Mouse (Mus musculus) heart, adult 2 months (tissue): ENCODE results near the gene Acer1. TPM values are rescaled to one million over a fixed set of nuclear protein-coding genes. Genes with fewer than 3 reads are reported as not detected.
A peak's percentile ranks its signal among the peaks of the same experiment; 100 is the strongest.

Experiments
- DNase-seq, 2 experiments: peaks; one replicate each; pipeline ENCODE4 v3.0.0; 2021
- H3K27ac ChIP-seq: fragments of 200-600 bp; 2 replicates; pipeline ENCODE4 v1.8.1; 2022
- H3K27me3 ChIP-seq: fragments of 200-500 bp; 2 replicates; pipeline ENCODE4 v1.6.1; 2012; ENCODE audit warnings: mild to moderate bottlenecking, low read length, inconsistent platforms, mixed read lengths; ENCODE audit not compliant: control insufficient read depth, insufficient read depth
- H3K36me3 ChIP-seq: fragments of 200-500 bp; 2 replicates; pipeline ENCODE4 v1.6.1; 2012; ENCODE audit warnings: low read length, inconsistent platforms; ENCODE audit not compliant: control insufficient read depth, insufficient read depth
- H3K4me1 ChIP-seq: fragments of 200-500 bp; 2 replicates; pipeline ENCODE4 v1.6.1; 2011; ENCODE audit warnings: low read length; ENCODE audit not compliant: control insufficient read depth, insufficient read depth
- H3K4me3 ChIP-seq: fragments of 200-600 bp; 2 replicates; pipeline ENCODE4 v1.8.1; 2022
- H3K79me2 ChIP-seq: fragments of 200-500 bp; replicated peaks from 2 replicates; pipeline ENCODE4 v1.6.1; 2012; ENCODE audit warnings: mild to moderate bottlenecking, inconsistent platforms, low read length, moderate library complexity, mixed read lengths; ENCODE audit not compliant: control insufficient read depth, insufficient read depth
- H3K9ac ChIP-seq: fragments of 200-500 bp; 2 replicates; pipeline ENCODE4 v1.6.1; 2012; ENCODE audit warnings: low read depth, mild to moderate bottlenecking, control low read depth, inconsistent platforms, low read length, mixed read lengths
- CTCF ChIP-seq: fragments of 200-600 bp; IDR thresholded peaks from 2 replicates; pipeline ENCODE4 v1.8.1; 2022; ENCODE audit warnings: antibody characterized with exemption, mild to moderate bottlenecking, moderate library complexity
- EP300 ChIP-seq: fragments of 200-500 bp; IDR thresholded peaks from 2 replicates; pipeline ENCODE4 v1.6.1; 2011; ENCODE audit warnings: low read depth, low read length, control low read depth; ENCODE audit not compliant: insufficient read depth
- POLR2A ChIP-seq: fragments of 200-500 bp; IDR thresholded peaks from 2 replicates; pipeline ENCODE4 v1.6.1; 2011; ENCODE audit warnings: mild to moderate bottlenecking, low read depth, low read length, control low read depth; ENCODE audit not compliant: insufficient read depth
- WGBS: fragments of 180-500 bp; shearing (Covaris S2); methylation state at CpG from one replicate; pipeline ENCODE4 v1.1.7; 2018; 5-methylcytosine and 5-hydroxymethylcytosine counted together
- intact Hi-C: fragments of 180-260 bp; cut with DNase I; formaldehyde crosslinking; loops from one replicate; pipeline ENCODE4 v1.15.1; 2025
- long read RNA-seq: library from polyadenylated mRNA; stranded (forward); transcript quantifications from one replicate; pipeline ENCODE4 v2.0.0, GENCODE M21; 2021
- polyA plus RNA-seq: library from polyadenylated mRNA; depleted of rRNA; stranded (reverse); fragments of >200 nt; gene quantifications from 2 replicates; pipeline ENCODE4 v1.2.3, GENCODE M21; 2012; rRNA removed
- total RNA-seq, 2 experiments: library from RNA; stranded (reverse); gene quantifications; 2 replicates each; pipeline ENCODE4 v1.2.3; 2021

Gene Acer1
- total RNA-seq: not detected
- not detected in 2 replicates for polyA plus RNA-seq
- long read RNA-seq: 0 reads

GRCm38 (mm10) chr17:56982013-56982412, at the start of gene Acer1:
TSS of gene Acer1 (minus strand) at chr17:56982126.
- 72% methylated on average over 5 of the region's 5 CpGs for WGBS
- no peaks in the 10 kb centered on the region for H3K4me1 ChIP-seq
- DNase-seq: peak in 1 of 2 experiments; percentile 14
- no peak within 1 kb of the TSS for H3K4me3 ChIP-seq
- intact Hi-C loops: no loop called here
- H3K27me3 ChIP-seq: no peaks in the 10 kb centered on the region
- no peak within 1 kb of the TSS for H3K27ac ChIP-seq
- H3K9ac ChIP-seq: no peak within 1 kb of the TSS
- no peaks in the 10 kb centered on the region for H3K79me2 ChIP-seq
- TF ChIP-seq EP300: no peak
- TF ChIP-seq POLR2A: no peak
- TF ChIP-seq CTCF: no peak
- no peaks in the 10 kb centered on the region for H3K36me3 ChIP-seq

GRCm38 (mm10) chr17:57030931-57031660, 49.2 kb upstream of the Acer1 start, which contains the start of gene Khsrp:
TSS of gene Khsrp (minus strand) at chr17:57031522.
- DNase-seq: no peak
- Histone ChIP-seq H3K27me3 (no peaks in the 10 kb centered on the region), H3K9ac (peak within 1 kb of the TSS; percentile 90), H3K4me3 (peak within 1 kb of the TSS; percentile 59), H3K79me2 (peaks cover 2% of the 10 kb centered on the region), H3K4me1 (peaks cover 4% of the 10 kb centered on the region; the same call in 1 of the 2 replicates), H3K27ac (peak within 1 kb of the TSS; percentile 84), H3K36me3 (no peaks in the 10 kb centered on the region)
- WGBS: under 1% methylated on average over 89 of the region's 99 CpGs
- intact Hi-C loops: loop anchor here (1.0 to 2.0 kb wide), 2 partner anchors 20 to 40 kb away; partner anchors contain the start of genes Clpp, Gm17949 and Gtf2f1
- TF ChIP-seq CTCF (no peak), POLR2A (peak; percentile 63; the same call in 1 of the 2 replicates)

- peak in 1 of 2 experiments; percentile 20 for DNase-seq
- Histone ChIP-seq H3K79me2 (peaks cover 2% of the 10 kb centered on the region), H3K36me3 (no peaks in the 10 kb centered on the region), H3K9ac (0 out of 2 replicates have a peak overlapping the region, but pooled peaks have one; percentile 2), H3K27me3 (no peaks in the 10 kb centered on the region), H3K4me1 (peaks cover 4% of the 10 kb centered on the region; the same call in 1 of the 2 replicates), H3K4me3 (peak overlapping the region; percentile 59; the same call in 1 of the 2 replicates), H3K27ac (no peak overlapping the region)
- no peak for TF ChIP-seq POLR2A
- WGBS: 20% methylated on average over 8 of the region's 8 CpGs
- intact Hi-C loops: loop anchor here (2.0 kb wide), 1 partner anchor 39 kb away; the partner anchor contains the start of gene Clpp
These were observed 47.8 kb upstream of the Acer1 start for GRCm38 (mm10) chr17:57029691-57030090.

GRCm38 (mm10) chr17:57027471-57027870, 45.5 kb upstream of the Acer1 start:
- WGBS: 85% methylated on average over 4 of the region's 4 CpGs
- TF ChIP-seq CTCF (no peak), POLR2A (no peak), EP300 (no peak)

GRCm38 (mm10) chr17:57020960-57021359, 39.0 kb upstream of the Acer1 start:
- DNase-seq: no peak
- no peaks in the 10 kb centered on the region for H3K27me3 ChIP-seq
- H3K36me3 ChIP-seq: no peaks in the 10 kb centered on the region
- TF ChIP-seq CTCF: no peak
- no peak for TF ChIP-seq EP300
- no peak for TF ChIP-seq POLR2A
- H3K4me1 ChIP-seq: no peaks in the 10 kb centered on the region
- WGBS: 87% methylated on average over 5 of the region's 5 CpGs
- H3K4me3 ChIP-seq: no peak overlapping the region
- H3K27ac ChIP-seq: no peak overlapping the region
- intact Hi-C loops: no loop called here
- H3K9ac ChIP-seq: no peak overlapping the region
- H3K79me2 ChIP-seq: no peaks in the 10 kb centered on the region

More at GRCm38 (mm10) chr17:57027471-57027870, 45.5 kb upstream of the Acer1 start:
- intact Hi-C loops: no loop called here
- H3K9ac ChIP-seq: no peak overlapping the region
- no peak overlapping the region for H3K4me3 ChIP-seq
- peaks cover 2% of the 10 kb centered on the region for H3K79me2 ChIP-seq
- DNase-seq: no peak
- peaks cover 4% of the 10 kb centered on the region; the same call in 1 of the 2 replicates for H3K4me1 ChIP-seq
- H3K27ac ChIP-seq: no peak overlapping the region
- H3K36me3 ChIP-seq: no peaks in the 10 kb centered on the region
- H3K27me3 ChIP-seq: no peaks in the 10 kb centered on the region

- H3K27me3 ChIP-seq: no peaks in the 10 kb centered on the region
- no peaks in the 10 kb centered on the region for H3K79me2 ChIP-seq
- H3K4me1 ChIP-seq: no peaks in the 10 kb centered on the region
- no peak for TF ChIP-seq POLR2A
- TF ChIP-seq CTCF: no peak
- TF ChIP-seq EP300: no peak
- H3K36me3 ChIP-seq: no peaks in the 10 kb centered on the region
- no peak overlapping the region for H3K4me3 ChIP-seq
- intact Hi-C loops: no loop called here
- 79% methylated on average over 2 of the region's 2 CpGs for WGBS
- no peak overlapping the region for H3K27ac ChIP-seq
- no peak for DNase-seq
- H3K9ac ChIP-seq: no peak overlapping the region
These were observed 37.8 kb upstream of the Acer1 start for GRCm38 (mm10) chr17:57019693-57020092.
